Mouse (Mus musculus) T-cell, adult 66 days (primary cell): ENCODE data around the gene Gm10376. TPM values are rescaled to one million over a fixed set of nuclear protein-coding genes. Genes with fewer than 3 reads are reported as not detected.

ENCODE experiments used
- total RNA-seq, 2 experiments: library from RNA; stranded (reverse); gene quantifications; 3 replicates in 1 of 2; 4 replicates in 1 of 2; pipeline ENCODE4 v1.2.4; 2023

Gene Gm10376
- total RNA-seq = not detected

DNA sequence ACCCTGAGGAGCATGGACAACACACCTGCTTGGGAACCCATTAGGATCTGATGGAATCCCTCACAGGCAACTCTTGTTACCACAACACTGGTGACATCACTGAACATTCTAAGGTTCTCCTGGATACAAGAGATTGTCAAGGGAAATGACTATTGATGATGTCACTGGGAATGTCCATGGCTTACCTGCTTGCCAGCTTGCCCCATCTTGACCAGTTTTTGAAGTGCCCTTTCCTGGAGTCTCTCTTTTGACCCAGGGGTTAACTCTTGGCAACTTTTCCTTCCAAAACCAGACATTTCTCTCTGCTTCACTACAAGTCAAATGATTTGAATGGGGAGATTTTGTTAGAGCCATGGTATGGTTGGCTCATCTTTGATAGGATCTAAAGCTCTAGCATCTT is at the start of gene Gm10376:
Gm10376 (minus strand) TSS at position 101 of the 400 bp plus-strand sequence.

GRCm38 (mm10) chr14:42993524-42993923 is 21.9 kb downstream of the Gm10376 start, which contains the start of gene Gm8082:
Gene Gm8082 (minus strand): TSS chr14:42993624.

Other genes starting within 250 kb of the Gm10376 start
- not detected for gene Gm3015, start 246.8 kb downstream of the Gm10376 start, total RNA-seq
- not detected for gene Gm10377, start 217.6 kb downstream of the Gm10376 start, total RNA-seq
- gene Gm21977, start 162.2 kb downstream of the Gm10376 start, total RNA-seq = not detected
- gene Gm8082, start 22.0 kb downstream of the Gm10376 start, total RNA-seq = not detected
- not detected for gene Gm8094, start 61.0 kb upstream of the Gm10376 start, total RNA-seq
- gene Gm8104, start 85.0 kb upstream of the Gm10376 start, total RNA-seq = not detected
- not detected for gene Gm7233, start 164.2 kb upstream of the Gm10376 start, total RNA-seq
- gene Gm8122, start 219.7 kb upstream of the Gm10376 start, total RNA-seq = not detected
- not detected for gene Gm8126, start 243.0 kb upstream of the Gm10376 start, total RNA-seq